Mouse (Mus musculus) thymus, postnatal 36 days (tissue): ENCODE measurements around the gene Bnip1.

Source experiments
- DNase-seq, 2 experiments: peaks; one replicate each; pipeline ENCODE4 v3.0.0; 2022; ENCODE audit warnings: mixed read lengths in 2 of 2

The Bnip1 gene

DNA sequence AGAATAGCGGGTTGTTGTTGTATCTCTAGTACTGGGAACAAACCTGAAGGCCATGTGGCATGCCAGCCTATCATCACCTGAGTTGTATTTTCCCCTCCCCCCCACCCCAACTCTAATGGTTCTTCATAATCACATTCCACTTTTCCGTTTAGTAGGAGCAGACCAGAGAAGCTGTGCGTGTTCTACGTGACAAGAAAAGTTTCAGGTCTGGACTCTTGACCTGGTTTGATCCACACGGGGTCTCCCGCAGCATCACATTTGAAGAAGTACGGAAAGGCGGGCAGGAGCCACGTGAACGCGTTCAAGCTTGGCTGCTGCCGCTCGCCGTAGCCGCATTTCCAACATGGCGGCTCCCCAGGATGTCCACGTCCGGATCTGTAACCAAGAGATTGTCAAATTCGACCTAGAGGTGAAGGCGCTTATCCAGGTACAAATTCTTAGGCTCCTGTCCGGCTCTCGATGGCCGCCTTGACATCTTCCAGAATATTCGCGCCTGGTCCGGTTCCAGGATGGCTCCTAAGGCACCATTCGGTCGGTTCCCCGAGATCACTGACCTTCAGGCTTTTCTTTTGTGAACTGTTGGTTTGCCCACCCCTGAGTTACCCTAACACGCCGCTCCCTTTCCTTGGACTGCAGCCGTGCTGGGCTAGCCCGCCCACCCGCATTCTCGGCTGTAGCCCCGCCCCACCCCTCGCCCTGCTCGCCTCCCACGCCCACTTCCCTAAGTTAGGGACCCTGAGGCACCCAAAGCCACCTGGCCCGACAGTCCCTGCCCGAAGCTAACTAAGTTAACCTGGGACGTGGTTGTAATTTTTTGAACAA, at the start of gene Bnip1:
Gene Bnip1 (plus strand): TSS at position 317 of the 822 bp plus-strand sequence.
- DNase-seq: peak; percentile 73 to 77

DNA sequence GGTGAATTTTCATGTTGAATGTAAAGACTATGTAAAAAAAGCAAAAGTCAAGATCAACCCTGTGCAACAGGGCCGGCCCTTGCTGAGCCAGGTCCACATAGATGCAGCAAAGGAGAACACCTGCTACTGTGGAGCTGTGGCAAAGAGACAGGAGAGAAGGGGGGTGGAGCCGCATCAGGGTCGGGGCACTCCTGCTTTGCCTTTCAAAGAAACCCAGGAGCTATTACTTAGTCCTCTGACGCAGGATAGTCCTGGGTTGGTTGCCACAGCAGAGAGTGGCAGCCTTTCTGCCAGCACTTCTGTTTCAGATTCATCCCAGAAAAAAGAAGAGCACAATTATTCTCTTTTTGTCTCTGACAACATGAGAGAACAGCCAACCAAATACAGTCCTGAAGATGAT, 38.3 kb upstream of the Bnip1 start:
- DNase-seq: no peak

DNA sequence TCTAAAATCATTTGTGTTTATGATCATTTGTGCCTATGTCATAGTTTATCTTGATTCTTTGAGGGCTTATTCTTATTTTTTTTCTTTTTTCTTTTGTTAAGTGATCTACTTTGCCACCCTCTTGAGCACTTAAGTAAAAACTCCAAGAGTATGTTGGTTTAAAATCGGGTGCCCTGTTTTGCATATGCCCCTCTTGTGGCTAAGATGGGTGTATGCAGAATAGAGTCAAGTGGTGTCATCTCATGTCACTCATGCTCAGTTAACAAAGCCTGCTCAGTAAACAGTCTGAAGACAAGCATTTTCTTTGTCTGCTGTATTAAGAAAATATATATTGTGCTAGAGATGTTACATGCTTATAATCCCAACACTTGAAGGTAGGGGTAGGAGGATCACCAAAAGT, 37.6 kb upstream of the Bnip1 start:
- DNase-seq: no peak

DNA sequence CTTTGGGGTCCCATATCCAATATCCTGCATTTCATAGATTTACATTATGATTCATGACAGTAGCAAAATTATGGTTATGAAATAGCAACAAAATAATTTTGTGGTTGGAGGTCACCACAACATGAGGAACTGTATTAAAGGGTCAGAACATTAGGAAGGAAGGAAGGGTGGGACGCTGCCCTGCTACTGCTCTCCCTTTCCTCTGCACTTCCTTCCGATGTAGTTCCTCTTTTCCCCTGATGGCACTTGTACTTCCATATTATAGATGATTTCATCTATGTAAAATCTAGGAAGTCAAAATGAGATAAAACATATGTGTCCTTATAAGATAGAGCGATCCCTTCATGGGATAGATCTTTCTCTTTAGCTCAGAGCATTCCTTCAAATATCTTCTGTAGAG, 30.9 kb upstream of the Bnip1 start:
- DNase-seq: no peak

DNA sequence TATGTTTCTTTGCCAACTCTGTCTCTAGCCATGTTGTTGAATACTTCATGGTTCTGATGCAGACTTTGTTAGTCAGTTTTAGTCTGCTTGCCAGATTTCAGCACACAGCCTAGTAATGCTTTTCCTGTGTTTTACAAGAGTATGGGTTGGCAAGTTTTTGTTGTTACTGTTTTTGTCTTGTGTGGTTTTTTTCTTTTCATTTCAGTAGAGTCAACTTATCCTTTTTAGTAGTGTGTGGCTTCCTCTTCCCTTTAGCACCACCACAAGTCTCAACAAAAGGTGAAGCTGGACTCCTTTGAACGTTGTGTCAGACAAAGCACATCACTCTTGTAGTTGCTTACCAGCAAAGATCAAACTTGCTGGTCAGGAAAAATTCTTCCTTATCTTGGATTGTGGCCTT, 28.6 kb upstream of the Bnip1 start:
- DNase-seq: no peak

DNA sequence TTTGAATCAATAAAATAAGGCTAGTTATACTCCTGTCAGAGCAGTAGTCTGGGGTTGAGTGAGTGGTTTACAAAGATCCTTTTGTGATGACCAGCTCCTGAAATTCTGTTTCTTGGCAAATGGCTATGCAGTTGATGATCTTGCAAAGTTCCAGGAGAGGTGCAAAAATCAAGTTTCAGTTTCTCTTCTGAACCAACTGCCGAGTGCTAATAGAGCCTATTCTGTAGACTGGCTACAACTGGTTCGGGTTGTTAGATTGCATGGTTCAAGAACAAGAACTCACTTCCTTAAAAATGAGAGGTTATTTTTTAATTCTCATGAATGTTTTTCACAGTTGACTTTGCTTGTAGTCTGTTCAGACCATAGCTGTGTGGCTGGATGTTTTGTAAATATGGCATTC, 27.4 kb upstream of the Bnip1 start:
- DNase-seq: no peak

DNA sequence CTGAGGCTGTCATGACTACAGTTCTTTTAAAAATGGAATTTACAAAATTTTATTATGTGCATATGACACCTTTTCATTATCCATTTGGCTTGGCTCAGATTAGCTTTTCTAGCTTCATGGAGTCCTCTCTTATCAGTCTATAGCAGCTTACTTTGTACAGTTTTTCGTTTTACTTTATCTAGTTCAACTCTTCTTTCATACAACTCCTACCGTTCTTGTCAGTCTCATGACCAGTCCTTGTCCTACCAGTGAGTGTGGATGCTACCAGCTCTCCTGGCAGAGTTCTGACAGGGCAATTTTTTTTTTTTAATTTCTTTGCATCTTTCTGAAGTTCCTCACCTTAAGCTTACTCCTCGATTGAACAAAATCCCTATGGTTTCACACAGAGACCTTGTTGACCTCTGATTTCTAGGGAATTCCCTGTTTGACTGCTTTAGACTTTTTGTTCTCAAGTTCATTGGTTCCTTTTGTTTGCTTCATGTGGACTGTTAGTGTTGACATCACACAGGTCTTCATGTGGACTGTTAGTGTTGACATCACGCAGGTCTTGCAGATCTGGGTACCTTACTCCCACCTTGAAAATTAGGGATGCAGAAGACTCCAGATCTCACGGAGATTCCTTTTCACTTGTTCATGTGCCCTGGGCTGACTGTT, 13.6 kb upstream of the Bnip1 start:
- no peak for DNase-seq

DNA sequence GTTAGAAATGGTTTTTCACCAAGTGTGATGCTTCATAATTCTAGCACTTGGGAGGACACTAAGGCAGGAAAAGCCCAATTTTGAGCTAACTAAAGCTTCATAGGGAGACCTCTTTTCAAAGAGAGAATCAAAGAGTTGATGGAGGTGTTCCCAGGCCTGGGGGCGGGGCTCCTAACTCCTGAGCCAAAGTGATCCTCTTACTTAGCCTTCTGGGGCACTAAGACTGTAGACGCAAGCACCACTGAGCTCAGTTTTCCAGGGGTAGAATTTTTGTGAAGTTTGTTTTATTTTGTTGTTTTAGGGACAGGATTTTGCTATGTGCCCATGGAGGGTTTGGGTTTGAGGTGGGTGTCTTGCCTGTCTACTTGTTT, 13.1 kb upstream of the Bnip1 start:
- no peak for DNase-seq

DNA sequence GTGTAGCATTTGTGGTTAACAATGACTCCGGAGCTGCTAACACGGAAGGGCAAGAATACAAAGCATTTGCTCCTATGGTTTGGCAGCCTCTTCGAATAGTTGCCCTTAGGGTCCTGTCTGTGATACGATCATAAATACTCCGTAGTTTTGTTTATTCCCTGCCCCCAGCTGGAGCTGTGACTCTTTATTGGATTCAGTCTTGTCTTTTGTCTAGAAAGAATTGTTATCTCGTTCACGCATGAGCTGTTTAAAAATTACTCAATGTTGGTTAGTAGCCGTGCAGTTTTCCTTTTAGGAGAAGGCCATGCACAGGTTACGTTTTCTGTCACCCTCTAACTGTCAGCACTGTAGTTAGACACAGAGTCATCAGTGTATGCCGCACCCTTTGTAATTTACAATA, 4.7 kb upstream of the Bnip1 start:
- DNase-seq: no peak

DNA sequence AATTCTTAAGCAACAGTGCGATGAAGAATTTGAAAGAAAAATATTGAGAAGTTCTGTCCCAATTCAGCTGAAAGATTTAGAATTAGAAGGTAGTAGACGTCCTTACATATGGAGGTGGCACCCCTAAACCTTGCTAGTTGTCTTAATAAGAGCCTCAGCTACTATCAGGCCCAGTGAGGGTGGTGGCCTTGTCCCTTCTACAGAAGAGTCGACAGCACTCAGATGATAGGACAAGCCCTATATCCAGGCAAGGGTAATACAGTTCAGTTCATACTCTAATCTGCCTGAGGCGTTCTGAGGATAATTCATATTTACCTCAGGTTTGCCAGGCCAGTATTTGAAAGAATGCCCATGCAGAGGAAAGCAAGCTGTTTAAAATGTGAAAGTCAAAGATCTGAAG, 2.9 kb upstream of the Bnip1 start:
- DNase-seq: no peak

DNA sequence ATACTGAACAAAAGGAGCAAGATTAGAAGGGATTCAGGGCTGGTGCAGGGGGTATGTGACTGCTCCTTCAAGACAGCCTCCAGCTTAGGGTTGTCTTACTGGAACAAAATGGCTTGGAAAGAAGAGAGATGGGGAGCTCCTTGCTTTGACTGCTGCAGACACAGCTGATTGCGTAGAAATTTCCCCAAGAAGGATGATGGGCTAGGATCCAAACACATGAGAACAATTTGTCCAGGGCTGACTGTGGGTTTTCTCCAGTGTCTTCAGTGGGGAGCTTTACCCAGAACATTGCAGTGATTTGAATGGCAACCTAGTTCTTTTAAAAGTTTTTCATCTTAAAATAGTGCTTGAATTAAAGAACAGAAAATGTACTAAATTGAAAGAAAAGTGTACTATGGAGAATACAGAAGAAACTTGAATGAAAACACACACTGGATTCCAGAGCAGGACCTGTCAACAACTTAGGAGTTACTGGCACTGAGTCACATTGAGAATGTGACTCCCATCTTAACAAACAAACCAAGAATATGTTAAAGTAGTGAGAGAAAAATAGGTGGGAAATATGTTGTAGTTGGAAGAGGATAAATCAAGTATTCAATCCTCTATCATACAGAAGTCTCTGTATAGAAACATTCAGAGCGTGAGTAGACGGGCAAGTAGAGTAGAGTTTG, 2.3 kb upstream of the Bnip1 start:
- DNase-seq: no peak

DNA sequence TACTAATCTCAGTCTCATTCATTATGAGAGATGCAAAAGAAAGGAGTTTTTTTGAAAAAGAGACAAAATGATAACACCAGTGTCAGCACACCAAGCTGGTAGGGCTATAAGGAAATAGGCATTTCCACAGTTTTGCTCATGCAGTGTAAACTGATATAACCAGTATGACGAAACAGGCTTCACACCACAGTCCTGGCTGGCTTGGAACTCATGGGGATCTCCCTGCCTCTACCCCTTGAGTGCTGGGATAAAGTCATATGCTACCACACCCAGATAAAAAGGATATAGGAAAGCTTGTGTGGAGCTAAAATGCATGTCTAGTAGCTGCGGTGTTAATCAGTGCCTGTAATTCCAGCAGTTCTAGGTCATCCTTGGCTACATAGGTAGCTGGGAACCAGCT, 1.4 kb upstream of the Bnip1 start:
- DNase-seq: no peak

DNA sequence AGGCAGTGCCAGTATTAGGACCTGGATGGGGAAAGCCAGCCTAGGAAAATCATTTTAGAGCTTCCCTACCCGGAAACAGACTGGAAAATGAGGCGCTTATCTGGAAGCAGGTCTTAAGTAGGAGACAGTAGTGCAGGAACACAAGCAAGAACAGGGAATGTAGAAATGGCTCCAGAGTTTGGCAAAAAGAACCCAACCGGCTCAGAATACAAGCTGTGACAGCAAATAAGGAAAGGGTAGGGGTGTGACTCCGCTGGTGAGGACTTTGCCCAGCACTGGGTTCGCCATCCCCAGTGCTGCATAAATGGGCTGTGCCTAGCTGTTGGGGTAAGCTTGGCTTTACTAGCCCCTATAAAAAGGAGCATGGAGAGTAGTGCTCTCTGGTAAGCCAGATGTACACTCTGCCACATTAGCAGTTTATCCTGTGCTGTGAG, 761 bp downstream of the Bnip1 start:
- no peak for DNase-seq

DNA sequence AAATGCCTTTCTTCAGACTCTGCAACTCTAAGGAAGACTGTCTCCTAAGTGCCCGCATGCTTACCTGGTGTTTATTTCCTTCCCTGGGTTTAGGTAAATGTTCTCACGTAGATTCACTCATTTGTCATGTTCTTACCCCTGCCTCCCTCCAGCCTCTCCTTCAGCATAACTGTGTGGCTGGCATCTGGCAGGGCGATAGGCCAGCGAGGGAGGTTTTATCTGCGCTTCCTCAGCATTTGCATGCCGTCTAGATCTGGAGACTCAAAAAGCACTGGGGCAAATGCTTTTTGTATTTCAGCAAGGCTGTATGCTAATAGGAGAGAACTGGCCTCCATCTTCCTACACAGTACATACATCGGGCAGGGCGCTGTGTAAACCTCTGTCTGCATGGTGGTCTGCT, 3.7 kb downstream of the Bnip1 start:
- no peak for DNase-seq

DNA sequence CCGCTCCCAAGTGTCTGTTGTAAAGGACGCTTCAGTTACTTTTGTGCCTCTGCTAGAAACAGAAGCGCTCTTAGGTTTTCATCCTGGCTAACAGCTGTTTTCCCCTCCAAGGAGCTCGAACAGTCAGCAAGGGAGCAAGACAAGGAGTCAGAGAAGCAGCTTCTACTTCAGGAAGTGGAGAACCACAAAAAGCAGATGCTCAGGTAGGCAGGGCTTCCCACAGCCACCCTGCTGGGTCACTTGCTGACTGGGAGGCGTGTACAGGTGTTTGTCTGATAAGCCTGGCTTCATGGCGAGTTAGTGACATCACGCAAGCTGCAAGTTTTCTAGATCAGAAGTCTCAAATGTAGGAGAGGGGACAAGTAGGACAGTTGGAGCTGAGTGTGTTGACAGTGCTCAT, 5.7 kb downstream of the Bnip1 start:
- peak; percentile 35 to 64 for DNase-seq

DNA sequence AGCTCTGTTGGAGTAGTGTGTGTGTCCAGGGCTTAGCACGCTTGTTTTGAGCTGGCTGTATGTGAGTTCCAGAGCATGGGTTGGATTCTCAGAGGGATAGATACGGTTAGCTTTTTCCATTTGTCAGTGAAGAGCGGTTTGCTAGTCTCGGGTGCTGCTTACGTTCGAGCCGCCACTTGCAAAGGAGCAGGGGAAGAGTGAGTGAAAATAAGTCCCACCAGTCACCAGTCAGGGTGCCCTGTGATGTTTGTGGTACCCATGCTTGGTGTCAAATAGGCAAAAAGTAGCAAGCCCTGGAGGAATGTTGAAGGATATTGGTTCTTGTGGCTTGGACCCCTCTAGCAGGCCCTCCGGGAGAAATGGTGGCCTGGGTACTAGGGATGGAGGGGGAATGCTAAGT, 8.1 kb downstream of the Bnip1 start:
- no peak for DNase-seq

DNA sequence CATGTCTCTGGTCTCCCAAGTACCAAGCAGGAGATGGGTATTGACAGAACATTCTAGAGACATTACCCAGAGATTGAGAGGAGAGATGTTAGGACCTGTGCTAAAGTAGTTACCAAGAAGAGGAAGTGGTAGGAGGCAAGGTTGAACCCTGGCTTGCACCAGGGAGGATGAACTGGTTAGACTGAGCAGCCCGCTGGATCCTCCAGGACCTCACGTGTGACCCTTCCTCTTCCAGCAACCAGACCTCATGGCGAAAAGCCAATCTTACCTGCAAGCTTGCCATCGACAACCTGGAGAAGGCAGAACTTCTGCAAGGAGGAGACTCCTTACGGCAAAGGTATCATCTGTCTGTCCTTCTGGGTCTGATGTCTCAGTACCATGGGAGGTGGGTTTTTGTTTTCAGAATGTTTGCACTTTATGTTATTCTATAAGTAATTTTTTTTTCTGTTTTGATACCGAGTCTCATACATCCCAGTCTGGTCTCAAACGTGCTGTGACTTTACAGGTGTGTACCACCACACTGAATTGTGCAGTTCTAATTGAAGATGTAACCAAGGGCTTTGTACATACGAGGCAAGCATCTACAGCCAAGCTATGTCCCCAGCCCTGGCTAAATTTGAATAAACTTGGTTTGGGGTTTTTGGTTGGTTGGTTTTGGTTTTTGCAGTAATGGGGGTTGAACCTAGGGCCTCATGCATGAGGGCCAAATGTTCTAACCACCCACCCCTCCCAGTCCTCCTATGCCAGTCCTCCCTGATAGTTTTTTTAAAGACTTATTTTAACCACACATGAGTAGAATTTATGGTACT, 8.8 kb downstream of the Bnip1 start:
- DNase-seq: no peak

DNA sequence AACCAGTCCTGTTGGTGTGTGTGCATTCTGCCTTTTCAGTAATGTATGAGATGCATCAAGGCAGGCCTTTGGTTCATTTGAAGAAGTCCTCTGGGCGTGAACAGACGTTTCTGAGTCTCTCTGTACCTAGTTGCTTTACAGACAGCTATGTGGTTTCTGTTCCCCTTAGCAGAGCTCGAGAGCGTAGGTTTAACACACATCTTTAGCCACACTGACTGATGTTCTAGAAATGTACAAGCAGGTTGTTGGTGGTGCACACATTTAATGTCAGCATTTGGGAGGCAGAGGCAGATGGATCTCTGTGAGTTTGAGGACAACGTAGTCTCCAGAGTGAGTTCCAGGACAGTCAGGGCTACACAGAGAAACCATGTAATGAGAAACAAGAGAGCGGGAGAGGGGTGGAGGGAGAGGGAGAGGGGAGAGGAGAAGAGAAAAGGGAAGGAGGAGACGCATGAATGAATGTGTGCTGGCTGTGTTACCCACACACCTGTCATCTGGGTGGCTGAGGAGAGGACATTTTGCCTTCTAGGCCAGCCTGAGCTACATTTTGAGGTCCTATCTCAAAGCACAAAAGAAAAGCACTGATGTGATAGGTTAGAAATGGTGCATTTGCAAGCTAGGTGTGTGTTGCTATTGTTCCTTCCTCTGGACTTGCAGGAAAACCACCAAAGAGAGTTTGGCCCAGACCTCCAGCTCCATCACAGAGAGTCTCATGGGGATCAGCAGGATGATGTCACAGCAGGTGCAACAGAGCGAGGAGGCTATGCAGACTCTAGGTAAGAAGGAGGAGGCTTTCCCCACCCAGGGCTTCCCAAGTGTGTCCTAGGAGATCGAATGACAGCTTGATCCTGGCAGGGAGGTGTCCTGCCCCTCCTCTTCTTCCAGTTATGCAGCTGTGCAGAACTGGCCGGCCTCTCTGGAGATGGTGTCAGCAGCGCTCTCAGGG, 9.7 kb downstream of the Bnip1 start:
- DNase-seq: no peak

DNA sequence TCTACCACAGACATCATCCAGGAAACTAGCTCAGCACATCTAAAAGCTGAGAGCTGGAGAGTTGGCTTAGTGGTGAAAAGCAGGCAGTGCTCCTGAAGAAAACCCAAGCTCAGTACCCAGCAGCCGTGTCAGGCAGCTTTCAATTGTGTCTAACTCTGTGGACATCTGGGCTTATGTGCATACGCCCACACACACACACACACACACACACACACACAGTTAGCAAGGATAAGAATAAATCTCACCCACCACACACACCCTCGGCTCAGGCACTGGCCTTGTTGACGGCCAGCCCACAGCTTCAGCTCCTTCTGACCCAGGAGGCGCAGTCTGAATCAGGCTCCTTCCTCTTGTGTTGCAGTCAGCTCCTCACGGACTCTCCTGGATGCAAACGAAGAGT, 10.7 kb downstream of the Bnip1 start:
- no peak for DNase-seq

DNA sequence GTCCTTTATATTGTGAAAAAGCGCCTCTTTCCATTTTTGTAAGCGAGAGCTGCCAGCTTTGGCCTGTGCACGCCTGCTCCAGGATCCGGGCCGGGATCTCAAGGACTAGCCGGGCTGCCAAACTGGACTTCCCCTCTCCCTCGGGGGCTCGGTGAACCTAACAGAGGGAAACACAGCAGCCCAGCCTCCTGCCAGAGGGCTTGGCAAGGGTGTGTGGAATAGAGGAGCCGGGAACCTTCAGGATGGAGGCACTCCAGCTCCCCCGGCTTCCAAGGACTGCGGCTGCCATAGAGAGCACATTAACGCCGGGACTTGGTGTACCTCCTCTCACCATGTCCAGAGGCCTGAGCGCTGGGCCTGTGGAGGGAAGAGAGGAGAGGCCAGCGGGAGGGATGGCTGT, 11.2 kb downstream of the Bnip1 start:
- no peak for DNase-seq

DNA sequence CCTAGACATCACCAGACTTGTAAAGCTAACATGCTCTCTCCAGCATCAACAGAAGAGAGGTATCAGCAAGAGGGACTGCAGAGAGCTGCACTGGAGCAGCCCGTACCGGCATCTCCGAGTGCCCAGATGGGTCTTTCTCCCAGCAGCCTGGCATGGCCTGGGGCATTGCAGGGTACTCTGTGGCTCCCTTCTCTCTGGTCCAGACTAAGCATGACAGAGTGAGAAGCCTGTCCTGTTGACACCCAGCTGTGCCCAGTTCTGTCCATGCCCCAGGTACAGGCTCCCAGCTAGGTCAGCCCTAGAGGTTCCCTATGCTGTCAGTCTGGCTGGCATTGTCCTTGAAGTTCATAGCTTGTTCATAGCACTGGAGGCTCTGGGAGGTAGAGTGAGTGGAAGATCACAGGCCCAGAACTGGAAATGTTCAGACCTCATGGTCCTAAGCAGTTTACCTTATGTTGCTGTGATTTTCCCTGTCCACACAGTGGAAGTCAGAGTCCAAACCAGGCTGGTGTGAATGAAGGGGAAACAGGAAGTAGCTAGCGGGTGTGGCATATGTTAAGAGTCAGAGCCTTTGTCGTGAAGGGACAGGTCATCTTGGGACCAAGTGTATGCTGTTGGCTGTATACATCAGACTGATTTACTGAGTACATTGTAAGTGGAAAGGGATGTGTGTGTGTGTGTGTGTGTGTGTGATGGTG, 12.4 kb downstream of the Bnip1 start:
- DNase-seq: no peak
